Mouse (Mus musculus): ENCODE measurements around the gene Ubl5. TPM values are rescaled to one million over a fixed set of nuclear protein-coding genes. Genes with fewer than 3 reads are reported as not detected.

The Ubl5 gene
- total and polyA plus RNA-seq, 3 experiments: 233 to 362 (median 269) TPM

GRCm38 (mm10) chr9:20657546-20657945, 14.9 kb downstream of the Ubl5 start:
- Histone ChIP-seq H3K4me1 (ENCODE audit: control insufficient read depth, insufficient read depth, low read length) (peaks cover 1% of the 10 kb centered on the region; the same call in 1 of the 2 replicates), H3K79me2 (replicated peaks; ENCODE audit: control insufficient read depth, insufficient read depth, low read length) (no peaks in the 10 kb centered on the region; the same call in 1 of the 2 replicates), H3K36me3 (ENCODE audit: control insufficient read depth, insufficient read depth, low read length) (no peaks in the 10 kb centered on the region; the same call in 1 of the 2 replicates), H3K9ac (ENCODE audit: low read depth, low read length) (no peak overlapping the region), H3K27ac (peak overlapping the region; percentile 54), H3K4me3 (no peak overlapping the region), H3K27me3 (ENCODE audit: control insufficient read depth, insufficient read depth, low read length) (no peaks in the 10 kb centered on the region)
- no peak for TF ChIP-seq CTCF (IDR thresholded peaks at IDR 0.05)
- no peak for TF ChIP-seq EP300 (IDR thresholded peaks at IDR 0.05; ENCODE audit: insufficient read depth, low read depth, low read length)
- TF ChIP-seq POLR2A (IDR thresholded peaks at IDR 0.05; ENCODE audit: insufficient read depth, low read depth, low read length): no peak
- intact Hi-C loops (cut with DNase I): no loop called here
- 52% methylated on average over 3 of the region's 3 CpGs for WGBS
- DNase-seq: peak; percentile 59 to 71

GRCm38 (mm10) chr9:20662325-20662724, 19.6 kb downstream of the Ubl5 start:
- Histone ChIP-seq H3K36me3 (ENCODE audit: control insufficient read depth, insufficient read depth, low read length) (no peaks in the 10 kb centered on the region; the same call in 1 of the 2 replicates), H3K9ac (ENCODE audit: low read depth, low read length) (no peak overlapping the region), H3K4me3 (no peak overlapping the region), H3K4me1 (ENCODE audit: control insufficient read depth, insufficient read depth, low read length) (peaks cover 1% of the 10 kb centered on the region; the same call in 1 of the 2 replicates), H3K27ac (no peak overlapping the region), H3K27me3 (ENCODE audit: control insufficient read depth, insufficient read depth, low read length) (no peaks in the 10 kb centered on the region), H3K79me2 (replicated peaks; ENCODE audit: control insufficient read depth, insufficient read depth, low read length) (no peaks in the 10 kb centered on the region)
- intact Hi-C loops (cut with DNase I): loop anchor here (5.0 kb wide), 2 partner anchors 65 to 170 kb away; no protein-coding TSS in a partner anchor
- DNase-seq: peak; percentile 51 to 75
- TF ChIP-seq POLR2A (IDR thresholded peaks at IDR 0.05; ENCODE audit: insufficient read depth, low read depth, low read length) (no peak), CTCF (IDR thresholded peaks at IDR 0.05) (peak; percentile 95), EP300 (IDR thresholded peaks at IDR 0.05; ENCODE audit: insufficient read depth, low read depth, low read length) (no peak)
- WGBS: 50% methylated on average over 3 of the region's 3 CpGs

GRCm38 (mm10) chr9:20662874-20663273, 20.2 kb downstream of the Ubl5 start:
- Histone ChIP-seq H3K4me3 (no peak overlapping the region), H3K36me3 (ENCODE audit: control insufficient read depth, insufficient read depth, low read length) (no peaks in the 10 kb centered on the region; the same call in 1 of the 2 replicates), H3K27me3 (ENCODE audit: control insufficient read depth, insufficient read depth, low read length) (no peaks in the 10 kb centered on the region), H3K9ac (ENCODE audit: low read depth, low read length) (no peak overlapping the region), H3K4me1 (ENCODE audit: control insufficient read depth, insufficient read depth, low read length) (peaks cover 1% of the 10 kb centered on the region; the same call in 1 of the 2 replicates), H3K79me2 (replicated peaks; ENCODE audit: control insufficient read depth, insufficient read depth, low read length) (no peaks in the 10 kb centered on the region), H3K27ac (no peak overlapping the region)
- DNase-seq: no peak
- WGBS: 96% methylated on average over 8 of the region's 8 CpGs
- intact Hi-C loops (cut with DNase I): loop anchor here (5.0 kb wide), 2 partner anchors 64 to 169 kb away; no protein-coding TSS in a partner anchor
- no peak for TF ChIP-seq POLR2A (IDR thresholded peaks at IDR 0.05; ENCODE audit: insufficient read depth, low read depth, low read length)
- no peak for TF ChIP-seq EP300 (IDR thresholded peaks at IDR 0.05; ENCODE audit: insufficient read depth, low read depth, low read length)
- no peak for TF ChIP-seq CTCF (IDR thresholded peaks at IDR 0.05)

- DNase-seq: no peak
- Histone ChIP-seq H3K27ac (no peak overlapping the region), H3K36me3 (ENCODE audit: control insufficient read depth, insufficient read depth, low read length) (no peaks in the 10 kb centered on the region), H3K4me1 (ENCODE audit: control insufficient read depth, insufficient read depth, low read length) (no peaks in the 10 kb centered on the region), H3K4me3 (no peak overlapping the region), H3K27me3 (ENCODE audit: control insufficient read depth, insufficient read depth, low read length) (no peaks in the 10 kb centered on the region), H3K79me2 (replicated peaks; ENCODE audit: control insufficient read depth, insufficient read depth, low read length) (no peaks in the 10 kb centered on the region), H3K9ac (ENCODE audit: low read depth, low read length) (no peak overlapping the region)
- TF ChIP-seq EP300 (IDR thresholded peaks at IDR 0.05; ENCODE audit: insufficient read depth, low read depth, low read length) (no peak), POLR2A (IDR thresholded peaks at IDR 0.05; ENCODE audit: insufficient read depth, low read depth, low read length) (no peak)
- intact Hi-C loops (cut with DNase I): loop anchor here (5.0 kb wide), 2 partner anchors 63 to 168 kb away; no protein-coding TSS in a partner anchor
- WGBS: 95% methylated on average over 2 of the region's 2 CpGs
These were observed 21.3 kb downstream of the Ubl5 start for GRCm38 (mm10) chr9:20663956-20664355.

GRCm38 (mm10) chr9:20664366-20664765, 21.7 kb downstream of the Ubl5 start:
- no peak overlapping the region for H3K27ac ChIP-seq
- no peak for DNase-seq
- no peaks in the 10 kb centered on the region for H3K79me2 ChIP-seq (replicated peaks; ENCODE audit: control insufficient read depth, insufficient read depth, low read length)
- intact Hi-C loops (cut with DNase I): loop anchor here (5.0 kb wide), 2 partner anchors 63 to 168 kb away; no protein-coding TSS in a partner anchor
- no peaks in the 10 kb centered on the region for H3K36me3 ChIP-seq (ENCODE audit: control insufficient read depth, insufficient read depth, low read length)
- no peaks in the 10 kb centered on the region for H3K4me1 ChIP-seq (ENCODE audit: control insufficient read depth, insufficient read depth, low read length)
- H3K27me3 ChIP-seq (ENCODE audit: control insufficient read depth, insufficient read depth, low read length): no peaks in the 10 kb centered on the region
- TF ChIP-seq POLR2A (IDR thresholded peaks at IDR 0.05; ENCODE audit: insufficient read depth, low read depth, low read length): no peak
- no peak for TF ChIP-seq EP300 (IDR thresholded peaks at IDR 0.05; ENCODE audit: insufficient read depth, low read depth, low read length)
- TF ChIP-seq CTCF (IDR thresholded peaks at IDR 0.05): no peak
- 96% methylated on average over 2 of the region's 2 CpGs for WGBS
- no peak overlapping the region for H3K9ac ChIP-seq (ENCODE audit: low read depth, low read length)
- no peak overlapping the region for H3K4me3 ChIP-seq

GRCm38 (mm10) chr9:20664982-20665637, 22.4 kb downstream of the Ubl5 start:
- no peaks in the 10 kb centered on the region for H3K36me3 ChIP-seq (ENCODE audit: control insufficient read depth, insufficient read depth, low read length)
- H3K27me3 ChIP-seq (ENCODE audit: control insufficient read depth, insufficient read depth, low read length): no peaks in the 10 kb centered on the region
- DNase-seq: no peak
- TF ChIP-seq CTCF (IDR thresholded peaks at IDR 0.05) (no peak), EP300 (IDR thresholded peaks at IDR 0.05; ENCODE audit: insufficient read depth, low read depth, low read length) (no peak), POLR2A (IDR thresholded peaks at IDR 0.05; ENCODE audit: insufficient read depth, low read depth, low read length) (no peak)
- 80% methylated on average over 5 of the region's 5 CpGs for WGBS
- no peak overlapping the region for H3K27ac ChIP-seq
- H3K4me1 ChIP-seq (ENCODE audit: control insufficient read depth, insufficient read depth, low read length): no peaks in the 10 kb centered on the region
- no peaks in the 10 kb centered on the region for H3K79me2 ChIP-seq (replicated peaks; ENCODE audit: control insufficient read depth, insufficient read depth, low read length)
- intact Hi-C loops (cut with DNase I): loop anchor here (5.0 kb wide), 2 partner anchors 62 to 167 kb away; no protein-coding TSS in a partner anchor
- no peak overlapping the region for H3K9ac ChIP-seq (ENCODE audit: low read depth, low read length)
- no peak overlapping the region for H3K4me3 ChIP-seq
